Comparison of ENCODE assay signal across 7 mouse cellular contexts in genomic region chr14:34674229-34674791, GRCm38 (mm10). TPM values are rescaled to one million over a fixed set of nuclear protein-coding genes. Genes with fewer than 3 reads are reported as not detected.
DNase-seq lines count a peak whose midpoint lies in the region; ATAC-seq lines count a peak whose summit lies in the region.

No protein-coding gene starts in this region.

- H3K36me3 ChIP-seq in hindbrain, embryonic 15.5 days, result 0 out of 2 replicates have a peak, but pooled peaks cover 3% of the 10 kb centered on the region
- peaks cover 2% of the 10 kb centered on the region; the same call in 1 of the 2 replicates for H3K36me3 ChIP-seq in limb, embryonic 11.5 days (ENCODE audit: control insufficient read depth, insufficient read depth, low read length)
- H3K36me3 ChIP-seq in midbrain, embryonic 12.5 days, result 0 out of 2 replicates have a peak, but pooled peaks cover 6% of the 10 kb centered on the region

- peak overlapping the region; percentile 97 for H3K4me3 ChIP-seq in hindbrain, embryonic 15.5 days
- H3K4me3 ChIP-seq in limb, embryonic 11.5 days (ENCODE audit: low read depth, low read length), result peak overlapping the region; percentile 86
- H3K4me3 ChIP-seq in midbrain, embryonic 12.5 days, result peak overlapping the region; percentile 98

- 0% methylated on average over 44 of the region's 52 CpGs for WGBS in hindbrain, embryonic 15.5 days
- WGBS in limb, embryonic 11.5 days, result under 1% methylated on average over 51 of the region's 52 CpGs
- under 1% methylated on average over 49 of the region's 52 CpGs for WGBS in midbrain, embryonic 12.5 days

- peak overlapping the region; percentile 90 for H3K4me2 ChIP-seq in hindbrain, embryonic 15.5 days
- H3K4me2 ChIP-seq in limb, embryonic 11.5 days (ENCODE audit: low read depth, severe bottlenecking), result peak overlapping the region; percentile 66
- peak overlapping the region; percentile 75 for H3K4me2 ChIP-seq in midbrain, embryonic 12.5 days (replicated peaks)

- DNase-seq in ZHBTc4 (ENCODE audit: low read depth, low spot score), result peak; percentile 64
- peak; percentile 55 to 67 for DNase-seq in cerebellum, adult 18-20 months
- peak; percentile 16 for DNase-seq in forelimb bud, embryonic 11.5 days (ENCODE audit: low read depth, low spot score)
- peak; percentile 54 for DNase-seq in limb, embryonic 11.5 days (ENCODE audit: low spot score)
- peak; percentile 28 to 33 for DNase-seq in spleen, postnatal 14 days (ENCODE audit: low spot score in 2 of 2)

- no peaks in the 10 kb centered on the region for H3K9me3 ChIP-seq in hindbrain, embryonic 15.5 days
- no peaks in the 10 kb centered on the region for H3K9me3 ChIP-seq in limb, embryonic 11.5 days (ENCODE audit: control insufficient read depth, low read length)
- no peaks in the 10 kb centered on the region for H3K9me3 ChIP-seq in midbrain, embryonic 12.5 days

- H3K4me1 ChIP-seq in hindbrain, embryonic 15.5 days (replicated peaks), result peaks cover 22% of the 10 kb centered on the region
- no peaks in the 10 kb centered on the region; the same call in 1 of the 2 replicates for H3K4me1 ChIP-seq in limb, embryonic 11.5 days (ENCODE audit: control insufficient read depth, insufficient read depth, low read length)
- peaks cover 9% of the 10 kb centered on the region for H3K4me1 ChIP-seq in midbrain, embryonic 12.5 days

- H3K27ac ChIP-seq in hindbrain, embryonic 15.5 days (replicated peaks), result peak overlapping the region; percentile 94
- peak overlapping the region; percentile 86 for H3K27ac ChIP-seq in limb, embryonic 11.5 days (replicated peaks; ENCODE audit: low read depth, low read length)
- H3K27ac ChIP-seq in midbrain, embryonic 12.5 days (replicated peaks), result peak overlapping the region; percentile 95

- ATAC-seq in hindbrain, embryonic 15.5 days (ENCODE audit: low FRiP score, low read depth), result no peak
- peak; percentile 49; the same call in 1 of the 2 replicates for ATAC-seq in limb, embryonic 11.5 days (ENCODE audit: insufficient number of reproducible peaks, low FRiP score, low TSS enrichment, low read depth)
- ATAC-seq in midbrain, embryonic 12.5 days (ENCODE audit: low FRiP score, low read depth), result no peak

- H3K9ac ChIP-seq in hindbrain, embryonic 15.5 days, result peak overlapping the region; percentile 91
- peak overlapping the region; percentile 94 for H3K9ac ChIP-seq in limb, embryonic 11.5 days (ENCODE audit: low read length)
- H3K9ac ChIP-seq in midbrain, embryonic 12.5 days (replicated peaks), result peak overlapping the region; percentile 97

- H3K27me3 ChIP-seq in hindbrain, embryonic 15.5 days, result no peaks in the 10 kb centered on the region
- H3K27me3 ChIP-seq in limb, embryonic 11.5 days (ENCODE audit: control insufficient read depth, insufficient read depth, low read length), result no peaks in the 10 kb centered on the region
- no peaks in the 10 kb centered on the region for H3K27me3 ChIP-seq in midbrain, embryonic 12.5 days

RNA-seq across cellular contexts. Expression of gene Wapl, which starts 0.6 kb away (rescaled TPM):
- polyA plus RNA-seq in hindbrain, embryonic 15.5 days (2015; fragmentation: Nextera tagmentation; extraction: Ambion mirVana), result 12.3 and 14.8 TPM in 2 replicates
- polyA plus RNA-seq in limb, embryonic 11.5 days (2014; fragmentation: Nextera tagmentation; extraction: Ambion mirVana), result 31.8 and 35.3 TPM in 2 replicates
- 34.4 and 40.6 TPM in 2 replicates for polyA plus RNA-seq in midbrain, embryonic 12.5 days (2016; fragmentation: Nextera tagmentation; extraction: Ambion mirVana)
